Mouse (Mus musculus) thymus, postnatal 25 days (tissue): ENCODE data around the gene Stra6.

Experiments
- DNase-seq: peaks from one replicate; pipeline ENCODE4 v3.0.0; 2022

The Stra6 gene

GRCm38 (mm10) chr9:58096629-58097301 is 33.2 kb downstream of the Stra6 start:
- no peak for DNase-seq

GRCm38 (mm10) chr9:58099836-58100565 is 36.4 kb downstream of the Stra6 start:
- no peak for DNase-seq

GRCm38 (mm10) chr9:58102013-58102412 is 38.4 kb downstream of the Stra6 start:
- no peak for DNase-seq

- DNase-seq: no peak
Measured at GRCm38 (mm10) chr9:58103647-58104046, 40.1 kb downstream of the Stra6 start.

GRCm38 (mm10) chr9:58105595-58106169 is 42.1 kb downstream of the Stra6 start:
- no peak for DNase-seq

GRCm38 (mm10) chr9:58107494-58107893 is 43.9 kb downstream of the Stra6 start:
- DNase-seq: no peak

- DNase-seq: no peak
Measured at GRCm38 (mm10) chr9:58110787-58111186, 47.2 kb downstream of the Stra6 start.

GRCm38 (mm10) chr9:58111431-58111830 is 47.8 kb downstream of the Stra6 start:
- peak; percentile 45 for DNase-seq

- peak; percentile 75 for DNase-seq
Measured at GRCm38 (mm10) chr9:58112321-58112751, 48.7 kb downstream of the Stra6 start.

- no peak for DNase-seq
Measured at GRCm38 (mm10) chr9:58112866-58113278, 49.3 kb downstream of the Stra6 start.

- peak; percentile 29 for DNase-seq
Measured at GRCm38 (mm10) chr9:58113279-58113884, 49.8 kb downstream of the Stra6 start.

- no peak for DNase-seq
Measured at GRCm38 (mm10) chr9:58114019-58114418, 50.4 kb downstream of the Stra6 start.

- no peak for DNase-seq
Measured at GRCm38 (mm10) chr9:58115297-58115925, 51.8 kb downstream of the Stra6 start.

GRCm38 (mm10) chr9:58116024-58116651 is 52.5 kb downstream of the Stra6 start:
- no peak for DNase-seq

GRCm38 (mm10) chr9:58118671-58119070 is 55.1 kb downstream of the Stra6 start, which contains the start of gene Ccdc33:
Ccdc33 (minus strand) TSS chr9:58118823.
- DNase-seq: no peak

GRCm38 (mm10) chr9:58125085-58125484 is 61.5 kb downstream of the Stra6 start:
- no peak for DNase-seq

- DNase-seq: no peak
Measured at GRCm38 (mm10) chr9:58125811-58126210, 62.2 kb downstream of the Stra6 start.

GRCm38 (mm10) chr9:58128926-58129413 is 65.4 kb downstream of the Stra6 start:
- no peak for DNase-seq

GRCm38 (mm10) chr9:58129508-58129907 is 65.9 kb downstream of the Stra6 start:
- DNase-seq: no peak

GRCm38 (mm10) chr9:58130909-58131308 is 67.3 kb downstream of the Stra6 start:
- DNase-seq: no peak

GRCm38 (mm10) chr9:58131735-58132134 is 68.1 kb downstream of the Stra6 start:
- no peak for DNase-seq
